Comparison of ENCODE assay signal across 14 mouse cellular contexts in the genomic region with DNA sequence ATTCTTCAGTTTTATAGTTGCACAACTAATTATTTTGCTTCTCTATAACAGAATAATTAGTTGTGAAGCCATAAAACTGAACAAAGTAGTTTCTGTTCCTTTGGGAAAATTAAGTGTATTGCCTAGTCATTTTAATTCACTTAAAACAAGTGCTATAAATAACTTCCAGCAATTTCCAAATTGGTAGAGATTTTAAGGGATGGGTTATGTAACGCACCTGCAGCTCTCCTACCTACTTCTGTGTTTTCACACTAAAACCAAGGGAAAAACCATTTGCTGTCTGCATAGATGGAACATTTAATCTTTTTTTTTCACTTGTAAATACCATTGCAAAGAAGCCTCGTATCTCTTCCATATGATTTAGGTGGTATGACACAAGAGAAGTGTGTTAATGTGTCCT.
"Had no signal": no experiment of that assay in that cellular context is flagged by ENCODE, and none has a peak within 500 bp of the region (broad histone marks: within the 10 kb centered on the region; RNA-seq: fewer than 3 reads in every experiment).

No protein-coding gene starts in this region.

- H3K27me3 ChIP-seq: neural tube, embryonic 13.5 days; neural tube, embryonic 15.5 days; stomach, embryonic 15.5 days had no signal

- H3K36me3 ChIP-seq: neural tube, embryonic 13.5 days; neural tube, embryonic 15.5 days; stomach, embryonic 15.5 days had no signal

- H3K4me3 ChIP-seq: neural tube, embryonic 13.5 days; neural tube, embryonic 15.5 days; stomach, embryonic 15.5 days had no signal

- H3K27ac ChIP-seq: neural tube, embryonic 13.5 days; neural tube, embryonic 15.5 days; stomach, embryonic 15.5 days; stomach, postnatal 0 days had no signal

- H3K4me2 ChIP-seq: neural tube, embryonic 13.5 days; neural tube, embryonic 15.5 days; stomach, embryonic 15.5 days had no signal

- H3K9me3 ChIP-seq: neural tube, embryonic 13.5 days; neural tube, embryonic 15.5 days; stomach, embryonic 15.5 days had no signal

- H3K4me1 ChIP-seq: neural tube, embryonic 13.5 days; neural tube, embryonic 15.5 days; stomach, embryonic 15.5 days had no signal

- H3K9ac ChIP-seq: neural tube, embryonic 13.5 days; neural tube, embryonic 15.5 days; stomach, embryonic 15.5 days had no signal

- DNase-seq: right cerebral cortex, adult 18-20 months; right cerebral cortex, postnatal 14 days; right cerebral cortex, postnatal 25 days; spleen, adult 18-20 months; thymus, adult 18-20 months; thymus, adult 2 months; thymus, postnatal 14 days; thymus, postnatal 25 days; thymus, postnatal 36 days; thymus, postnatal 4 days had no signal
